Mouse (Mus musculus): ENCODE data around the gene Cyp2d11.

GRCm38 (mm10) chr15:82379511-82379870 is 14.3 kb downstream of the Cyp2d11 start:
- no peak for TF ChIP-seq CTCF (IDR thresholded peaks at IDR 0.05; ENCODE audit: control insufficient read depth, insufficient read depth, low read length)
- TF ChIP-seq POLR2A (IDR thresholded peaks at IDR 0.05; ENCODE audit: borderline replicate concordance, control insufficient read depth, low read depth, low read length) = no peak

All from bone marrow, adult 2 months (tissue).